Mouse (Mus musculus) adrenal gland, adult 2 months (tissue): Measurements from ENCODE around the gene Clstn1. TPM values are rescaled to one million over a fixed set of nuclear protein-coding genes. Genes with fewer than 3 reads are reported as not detected.

Experiments used
- DNase-seq: peaks from one replicate; pipeline ENCODE4 v3.0.0; 2021
- polyA plus RNA-seq: library from polyadenylated mRNA; depleted of rRNA; stranded (reverse); fragments of >200 nt; gene quantifications from 2 replicates; pipeline ENCODE4 v1.2.3, GENCODE M21; 2012
- total RNA-seq, 2 experiments: library from RNA; stranded (reverse); gene quantifications; 2 replicates each; pipeline ENCODE4 v1.2.3; 2021

Clstn1 gene
- total and polyA plus RNA-seq, 3 experiments = 48.8 to 110 (median 98.4) TPM

GRCm38 (mm10) chr4:149564452-149565407, 21.5 kb upstream of the Clstn1 start:
- peak; percentile 63 for DNase-seq

- DNase-seq = peak; percentile 79
Observed at GRCm38 (mm10) chr4:149567432-149568026, 18.7 kb upstream of the Clstn1 start.

GRCm38 (mm10) chr4:149568622-149569021, 17.6 kb upstream of the Clstn1 start:
- no peak for DNase-seq

- no peak for DNase-seq
Observed at GRCm38 (mm10) chr4:149569781-149570497, 16.3 kb upstream of the Clstn1 start.

- DNase-seq = no peak
Observed at GRCm38 (mm10) chr4:149570498-149570863, 15.8 kb upstream of the Clstn1 start.

GRCm38 (mm10) chr4:149571209-149571608, 15.1 kb upstream of the Clstn1 start:
- no peak for DNase-seq

- DNase-seq = peak; percentile 62
Observed at GRCm38 (mm10) chr4:149571651-149572149, 14.6 kb upstream of the Clstn1 start.

- no peak for DNase-seq
Observed at GRCm38 (mm10) chr4:149572446-149572845, 13.8 kb upstream of the Clstn1 start.

GRCm38 (mm10) chr4:149572851-149573250, 13.4 kb upstream of the Clstn1 start:
- no peak for DNase-seq

GRCm38 (mm10) chr4:149574391-149574821, 11.9 kb upstream of the Clstn1 start:
- peak; percentile 66 for DNase-seq

GRCm38 (mm10) chr4:149576061-149576460, 10.2 kb upstream of the Clstn1 start:
- DNase-seq = no peak

- no peak for DNase-seq
Observed at GRCm38 (mm10) chr4:149576993-149577548, 9.2 kb upstream of the Clstn1 start.

- DNase-seq = no peak
Observed at GRCm38 (mm10) chr4:149578085-149578681, 8.1 kb upstream of the Clstn1 start.

- DNase-seq = no peak
Observed at GRCm38 (mm10) chr4:149578831-149579230, 7.4 kb upstream of the Clstn1 start.

GRCm38 (mm10) chr4:149585236-149585635, 1.0 kb upstream of the Clstn1 start:
- DNase-seq = no peak

- peak; percentile 62 for DNase-seq
Observed at GRCm38 (mm10) chr4:149586783-149587595, 721 bp downstream of the Clstn1 start.

- DNase-seq = no peak
Observed at GRCm38 (mm10) chr4:149587596-149588168, 1.4 kb downstream of the Clstn1 start.

- no peak for DNase-seq
Observed at GRCm38 (mm10) chr4:149590200-149590599, 3.9 kb downstream of the Clstn1 start.

- no peak for DNase-seq
Observed at GRCm38 (mm10) chr4:149591486-149591885, 5.2 kb downstream of the Clstn1 start.

- no peak for DNase-seq
Observed at GRCm38 (mm10) chr4:149594913-149595581, 8.8 kb downstream of the Clstn1 start.
